Mouse (Mus musculus) neural tube, embryonic 14.5 days (tissue): ENCODE data around the gene Shisa7. TPM values are rescaled to one million over a fixed set of nuclear protein-coding genes. Genes with fewer than 3 reads are reported as not detected.
"Not testable (repeated sequence)": the region's sequence is repeated elsewhere in the genome, so short reads cannot be mapped to it uniquely, and the experiment has no call there.

Experiments
- ATAC-seq: fragments of 200-750 bp; cut with Nextera tagmentation; 2 replicates; pipeline ENCODE4 v1.8.0; 2017; ENCODE audit warnings: low read depth, mild to moderate bottlenecking, moderate TSS enrichment, moderate library complexity
- H3K27ac ChIP-seq: fragments of 300-500 bp; sonication (generic); 2 replicates; pipeline ENCODE4 v1.5.1; 2014; ENCODE audit warnings: low read depth, mild to moderate bottlenecking, control low read depth, low read length, moderate library complexity, mixed read lengths
- H3K27me3 ChIP-seq: fragments of 300-500 bp; sonication (generic); 2 replicates; pipeline ENCODE4 v1.6.1; 2014; ENCODE audit warnings: low read length; ENCODE audit not compliant: control insufficient read depth, insufficient read depth
- H3K36me3 ChIP-seq: fragments of 300-500 bp; sonication (generic); 2 replicates; pipeline ENCODE4 v1.6.1; 2014; ENCODE audit warnings: low read length, mixed read lengths; ENCODE audit not compliant: control insufficient read depth, insufficient read depth
- H3K4me1 ChIP-seq: fragments of 300-500 bp; sonication (generic); 2 replicates; pipeline ENCODE4 v1.6.1; 2014; ENCODE audit warnings: low read length; ENCODE audit not compliant: control insufficient read depth, insufficient read depth
- H3K4me2 ChIP-seq: fragments of 300-500 bp; sonication (generic); 2 replicates; pipeline ENCODE4 v1.6.1; 2014; ENCODE audit warnings: mild to moderate bottlenecking, low read depth, low read length, control low read depth
- H3K4me3 ChIP-seq: fragments of 300-500 bp; sonication (generic); 2 replicates; pipeline ENCODE4 v1.5.1; 2014; ENCODE audit warnings: low read depth, low read length, control low read depth, mixed read lengths
- H3K9ac ChIP-seq: fragments of 300-500 bp; sonication (generic); replicated peaks from 2 replicates; pipeline ENCODE4 v1.6.1; 2014; ENCODE audit warnings: low read depth, mild to moderate bottlenecking, control low read depth, low read length, mixed read lengths
- H3K9me3 ChIP-seq: fragments of 300-500 bp; sonication (generic); 2 replicates; pipeline ENCODE4 v1.6.1; 2016; ENCODE audit warnings: low read length; ENCODE audit not compliant: control insufficient read depth
- WGBS: fragments of 180-500 bp; shearing (Covaris S2); extraction: QIAGEN DNeasy Blood & Tissue Kit; methylation state at CpG from one replicate; pipeline ENCODE4 v1.1.7; 2014; 5-methylcytosine and 5-hydroxymethylcytosine counted together
- polyA plus RNA-seq: library from polyadenylated mRNA; unstranded; fragments of >200 nt; fragmentation: Nextera tagmentation; extraction: Ambion mirVana; gene quantifications from 2 replicates; pipeline ENCODE4 v1.2.1, GENCODE M21; 2014

Gene Shisa7
- 16.8 and 18.7 TPM in 2 replicates for polyA plus RNA-seq

DNA sequence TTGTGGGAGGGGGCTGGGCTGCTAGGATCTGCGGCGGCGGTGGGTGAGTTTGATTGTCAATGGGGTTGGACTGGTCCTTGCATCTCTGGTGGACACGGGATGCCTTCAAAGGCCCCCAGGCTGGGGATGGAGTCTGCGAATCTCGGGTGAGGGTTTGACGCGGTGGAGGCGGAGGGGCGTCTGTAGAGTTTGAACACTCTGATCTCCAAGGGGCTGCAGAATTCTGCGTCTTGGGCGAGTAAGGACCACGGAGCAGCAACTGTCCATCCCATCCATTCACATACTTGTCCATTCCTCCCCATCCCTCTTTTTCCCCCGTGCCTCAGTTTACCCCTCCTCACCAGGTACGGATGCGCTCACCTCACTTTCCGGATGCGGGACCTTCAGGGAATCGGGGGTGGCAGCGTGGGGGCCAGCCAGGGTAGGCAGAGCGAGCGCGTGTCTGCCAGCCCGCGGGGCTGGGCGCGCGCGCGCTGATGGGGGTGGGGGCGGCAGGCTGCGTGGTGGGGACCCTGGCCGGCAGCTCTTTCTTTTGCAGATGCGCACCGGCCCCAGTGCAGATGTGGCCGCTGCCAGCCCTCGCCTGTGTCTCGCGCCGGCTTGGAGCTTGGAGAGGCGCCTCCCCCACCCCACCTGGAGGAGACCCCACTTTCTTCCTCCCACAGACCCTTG, at the start of gene Shisa7:
Gene Shisa7, minus strand, starts transcription at position 452 of the 672 bp plus-strand sequence.
- under 1% methylated on average over 41 of the region's 41 CpGs for WGBS
- Histone ChIP-seq H3K27ac (peak within 1 kb of the TSS; percentile 74), H3K9me3 (no peaks in the 10 kb centered on the region), H3K27me3 (no peaks in the 10 kb centered on the region), H3K9ac (peak within 1 kb of the TSS; percentile 71), H3K4me3 (peak within 1 kb of the TSS; percentile 59), H3K4me2 (peak within 1 kb of the TSS; percentile 79), H3K36me3 (no peaks in the 10 kb centered on the region), H3K4me1 (peaks cover 20% of the 10 kb centered on the region)
- ATAC-seq, result peak; percentile 63

DNA sequence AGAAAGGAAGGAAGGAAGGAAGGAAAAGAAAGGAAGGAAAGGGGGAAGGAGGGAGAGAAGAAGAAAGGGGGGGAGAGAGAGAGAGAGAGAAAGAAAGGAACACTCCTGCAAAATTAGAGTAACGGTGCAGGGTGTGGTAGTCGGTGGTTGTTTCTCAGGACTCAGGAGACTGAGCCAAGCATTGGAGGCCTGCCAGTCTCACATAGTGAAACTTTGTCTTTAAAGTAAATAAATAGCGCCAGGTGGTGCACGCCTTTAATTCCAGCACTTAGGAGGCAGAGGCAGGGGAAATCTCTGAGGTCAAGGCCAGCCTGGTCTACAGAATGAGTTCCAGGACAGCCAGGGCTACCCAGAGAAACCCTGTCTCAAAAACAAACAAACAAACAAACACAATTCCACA, 42.2 kb upstream of the Shisa7 start:
- H3K4me3 ChIP-seq, result no peak overlapping the region
- 79% methylated on average over 4 of the region's 4 CpGs for WGBS
- H3K9ac ChIP-seq, result no peak overlapping the region
- no peaks in the 10 kb centered on the region for H3K4me1 ChIP-seq
- H3K27ac ChIP-seq, result no peak overlapping the region
- no peak overlapping the region for H3K4me2 ChIP-seq
- no peaks in the 10 kb centered on the region for H3K27me3 ChIP-seq
- H3K36me3 ChIP-seq, result no peaks in the 10 kb centered on the region
- no peaks in the 10 kb centered on the region for H3K9me3 ChIP-seq
- no peak for ATAC-seq

DNA sequence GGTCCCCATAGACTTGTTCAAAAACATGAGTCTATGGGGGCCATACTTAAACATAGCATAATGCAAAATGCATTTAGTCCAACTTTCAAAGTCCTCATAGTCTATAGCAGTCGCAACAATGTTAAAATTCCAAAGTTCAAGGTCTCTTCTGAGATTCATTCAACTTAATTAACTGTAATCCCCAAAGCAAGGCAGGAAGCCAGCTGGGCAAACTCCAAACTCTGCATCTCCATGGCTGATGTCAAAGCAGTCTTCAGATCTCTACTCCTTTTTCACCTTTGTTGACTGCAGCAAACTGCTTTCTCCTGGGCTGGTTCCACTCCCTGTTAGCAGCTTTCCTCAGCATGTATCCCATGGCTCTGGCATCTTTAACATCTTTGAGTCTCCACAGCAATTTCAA, 34.5 kb upstream of the Shisa7 start:
- H3K36me3 ChIP-seq, H3K4me1 ChIP-seq, ATAC-seq, H3K27me3 ChIP-seq, H3K27ac ChIP-seq, H3K4me2 ChIP-seq, H3K9me3 ChIP-seq, H3K9ac ChIP-seq, H3K4me3 ChIP-seq: not testable (repeated sequence)
- WGBS, result 79% methylated on average over 1 of the region's 1 CpGs

DNA sequence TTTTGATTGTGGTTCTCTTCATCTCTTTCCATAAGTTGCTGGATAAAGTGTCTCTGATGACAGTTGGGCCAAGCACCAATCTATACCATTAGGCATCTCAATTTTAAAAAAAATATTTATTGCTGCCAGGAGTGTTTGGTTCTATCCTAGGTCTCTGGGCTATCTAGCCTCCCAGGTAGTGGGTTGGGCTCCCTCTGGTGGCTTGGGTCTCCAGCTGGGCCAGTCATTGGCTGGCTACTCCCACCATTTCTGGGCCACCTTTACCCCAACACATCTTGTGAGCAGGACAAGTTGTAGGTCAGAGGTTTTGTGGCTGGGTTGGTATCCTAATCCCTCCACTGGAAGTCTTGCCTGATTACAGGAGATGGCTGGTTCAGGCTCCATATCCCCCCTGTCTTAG, 33.7 kb upstream of the Shisa7 start:
- H3K9ac ChIP-seq, result no peak overlapping the region
- no peak overlapping the region for H3K4me2 ChIP-seq
- H3K9me3 ChIP-seq, result no peaks in the 10 kb centered on the region
- H3K4me1 ChIP-seq, result peaks cover 8% of the 10 kb centered on the region; the same call in 1 of the 2 replicates
- no peaks in the 10 kb centered on the region for H3K27me3 ChIP-seq
- no peak overlapping the region for H3K27ac ChIP-seq
- no peak overlapping the region for H3K4me3 ChIP-seq
- no peaks in the 10 kb centered on the region for H3K36me3 ChIP-seq
- no peak for ATAC-seq

DNA sequence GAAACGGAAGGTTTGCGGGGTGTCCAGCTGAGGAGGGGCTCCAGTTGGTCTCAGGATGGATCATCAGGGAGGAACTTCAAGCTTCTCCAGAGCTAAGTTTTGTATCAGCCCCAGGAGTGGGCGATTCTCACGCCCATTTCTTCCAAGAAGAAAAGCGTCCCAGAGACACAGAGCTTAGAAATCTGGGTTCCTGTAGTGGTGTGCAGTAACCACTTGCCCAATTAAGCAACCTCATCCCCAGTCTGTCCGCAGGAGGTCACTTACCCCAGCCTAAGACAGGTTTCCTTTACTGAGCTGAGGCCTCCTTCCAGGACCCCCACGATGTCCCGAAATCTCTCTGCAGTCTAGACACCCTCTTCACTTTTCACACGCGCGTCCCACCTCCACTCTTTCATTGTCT, 32.7 kb upstream of the Shisa7 start:
- Histone ChIP-seq H3K9ac (peak overlapping the region; percentile 58), H3K27me3 (no peaks in the 10 kb centered on the region), H3K4me3 (peak overlapping the region; percentile 44), H3K4me1 (peaks cover 8% of the 10 kb centered on the region; the same call in 1 of the 2 replicates), H3K27ac (no peak overlapping the region), H3K36me3 (no peaks in the 10 kb centered on the region), H3K9me3 (no peaks in the 10 kb centered on the region), H3K4me2 (peak overlapping the region; percentile 83)
- peak; percentile 12 for ATAC-seq
- WGBS, result 8% methylated on average over 11 of the region's 11 CpGs

DNA sequence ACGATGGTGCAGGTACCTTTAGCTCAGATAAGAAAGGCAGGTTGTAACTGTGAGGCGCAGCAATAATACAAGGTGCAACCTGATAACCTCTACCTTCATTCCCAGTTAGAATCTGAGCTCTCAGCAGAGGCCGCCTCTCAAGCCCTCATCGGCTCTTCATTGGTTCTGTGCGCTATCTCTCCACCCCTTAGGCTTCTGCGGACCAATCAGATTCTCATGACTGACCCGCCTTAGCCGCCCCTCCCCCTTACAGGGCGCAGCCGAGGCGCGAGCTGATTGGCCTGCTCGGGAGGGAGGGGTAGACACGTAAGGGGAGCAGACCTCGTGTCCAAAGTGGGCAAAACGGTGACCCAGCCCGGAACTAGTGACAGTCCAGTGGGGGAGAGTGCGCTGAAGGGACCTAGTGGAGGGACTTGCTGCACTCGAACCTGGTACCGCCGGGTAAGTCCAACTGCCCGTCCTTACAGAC, 32.3 kb upstream of the Shisa7 start, which contains the start of gene Isoc2a:
Gene Isoc2a, plus strand, starts transcription at position 401 of the 469 bp plus-strand sequence.
- no peaks in the 10 kb centered on the region for H3K9me3 ChIP-seq
- 2% methylated on average over 22 of the region's 22 CpGs for WGBS

DNA sequence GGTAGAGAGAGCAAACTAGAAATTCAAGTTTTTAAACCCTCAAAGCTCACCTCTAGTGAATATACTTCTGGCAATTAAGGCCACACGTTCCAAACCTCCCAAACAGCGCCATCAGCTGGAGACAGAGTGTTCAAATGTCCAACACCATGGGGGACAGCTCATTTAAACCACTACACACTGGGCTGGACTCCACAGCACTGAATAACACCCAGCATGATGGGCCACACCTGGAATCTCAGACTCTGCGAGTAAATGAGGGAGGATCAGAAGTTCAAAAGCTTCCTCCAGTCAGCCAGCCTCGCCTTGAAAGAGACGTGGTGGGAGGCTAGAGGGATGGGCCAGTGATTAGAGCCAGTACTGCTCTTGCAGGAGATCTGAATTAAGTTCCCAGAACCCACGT, 25.6 kb upstream of the Shisa7 start, which contains the start of gene Isoc2b:
Gene Isoc2b, minus strand, starts transcription at position 126 of the 400 bp plus-strand sequence.
- 49% methylated on average over 6 of the region's 6 CpGs for WGBS
- no peaks in the 10 kb centered on the region for H3K9me3 ChIP-seq
- H3K9ac ChIP-seq, result no peak within 1 kb of the TSS
- no peak within 1 kb of the TSS for H3K27ac ChIP-seq
- no peaks in the 10 kb centered on the region for H3K27me3 ChIP-seq
- no peaks in the 10 kb centered on the region for H3K36me3 ChIP-seq
- H3K4me3 ChIP-seq, result no peak within 1 kb of the TSS
- ATAC-seq, result no peak
- no peaks in the 10 kb centered on the region for H3K4me1 ChIP-seq
- no peak within 1 kb of the TSS for H3K4me2 ChIP-seq

More for the DNA sequence above, 32.3 kb upstream of the Shisa7 start, which contains the start of gene Isoc2a:
- no peaks in the 10 kb centered on the region for H3K27me3 ChIP-seq
- H3K9ac ChIP-seq, result peak within 1 kb of the TSS; percentile 58
- peak within 1 kb of the TSS; percentile 45; the same call in 1 of the 2 replicates for H3K27ac ChIP-seq
- ATAC-seq, result peak; percentile 99
- H3K36me3 ChIP-seq, result no peaks in the 10 kb centered on the region
- peak within 1 kb of the TSS; percentile 83 for H3K4me2 ChIP-seq
- peak within 1 kb of the TSS; percentile 44 for H3K4me3 ChIP-seq
- H3K4me1 ChIP-seq, result peaks cover 8% of the 10 kb centered on the region; the same call in 1 of the 2 replicates

DNA sequence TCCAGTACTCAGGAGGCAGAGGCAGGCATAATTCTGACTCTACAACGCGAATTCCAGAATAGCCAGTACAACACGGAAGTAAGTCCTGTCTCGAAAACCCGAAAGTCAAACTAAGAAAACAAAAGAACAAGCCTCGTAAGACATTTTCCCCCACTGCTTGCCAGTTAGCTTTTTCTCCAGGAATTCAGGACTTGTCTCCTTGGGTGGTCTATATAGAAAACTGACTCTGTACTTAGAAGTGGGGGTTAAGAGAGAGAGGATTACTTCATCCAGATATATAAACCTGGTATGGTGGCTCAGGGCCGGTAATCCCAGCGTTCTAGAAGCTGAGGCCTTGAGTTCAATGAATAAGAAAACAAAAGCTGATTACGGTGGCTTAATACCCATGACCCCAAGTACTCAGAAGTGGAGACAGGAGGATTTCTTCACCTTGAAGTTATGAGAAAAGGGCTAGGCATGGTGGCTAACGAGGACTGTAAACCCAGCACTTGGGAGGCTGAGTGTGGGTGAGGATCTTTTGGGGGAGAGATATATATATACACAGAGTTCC, 22.2 kb upstream of the Shisa7 start:
- Histone ChIP-seq H3K27me3 (no peaks in the 10 kb centered on the region), H3K36me3 (no peaks in the 10 kb centered on the region), H3K4me1 (no peaks in the 10 kb centered on the region), H3K9me3 (no peaks in the 10 kb centered on the region), H3K4me3 (peak overlapping the region; percentile 59), H3K9ac (peak overlapping the region; percentile 69), H3K27ac (peak overlapping the region; percentile 80), H3K4me2 (peak overlapping the region; percentile 73)
- ATAC-seq, result no peak
- 39% methylated on average over 10 of the region's 10 CpGs for WGBS
